ENCODE assay signal across 23 mouse cellular contexts in the genomic region with DNA sequence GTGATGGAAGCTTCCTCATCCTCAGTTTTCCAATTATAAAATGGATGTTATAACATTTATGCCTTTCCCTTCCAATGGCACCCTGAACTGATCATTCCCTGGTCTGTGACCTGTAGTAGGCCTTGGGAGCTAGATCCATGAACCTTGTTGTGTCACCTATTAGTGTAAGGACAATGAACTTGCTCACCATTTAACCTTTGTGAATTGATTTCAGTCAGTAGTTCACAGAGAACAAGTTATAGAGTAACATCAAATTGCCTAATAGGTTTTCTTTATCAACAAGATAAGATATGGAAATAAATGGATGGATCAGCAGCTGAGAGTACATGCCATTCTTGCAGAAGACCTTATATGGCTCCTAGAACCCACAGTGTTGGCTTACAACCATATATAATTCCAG. TPM values are rescaled to one million over a fixed set of nuclear protein-coding genes. Genes with fewer than 3 reads are reported as not detected.
"Had no signal": no experiment of that assay in that cellular context is flagged by ENCODE, and none has a peak within 500 bp of the region (broad histone marks: within the 10 kb centered on the region; RNA-seq: fewer than 3 reads in every experiment).

No protein-coding gene starts in this region.

- H3K4me3 ChIP-seq: neural tube, embryonic 15.5 days; stomach, embryonic 15.5 days had no signal

- H3K4me1 ChIP-seq: neural tube, embryonic 15.5 days; stomach, embryonic 15.5 days had no signal

- H3K9ac ChIP-seq: neural tube, embryonic 15.5 days; stomach, embryonic 15.5 days had no signal

- H3K27ac ChIP-seq: neural tube, embryonic 15.5 days; stomach, embryonic 15.5 days; stomach, postnatal 0 days had no signal

- H3K4me2 ChIP-seq: neural tube, embryonic 15.5 days; stomach, embryonic 15.5 days had no signal

- DNase-seq: retina, postnatal 1 day; right cerebral cortex, adult 18-20 months; right cerebral cortex, postnatal 14 days; right cerebral cortex, postnatal 25 days; right cerebral cortex, postnatal 4 days; spleen, adult 18-20 months; thymus, adult 18-20 months; thymus, adult 2 months; thymus, postnatal 14 days; thymus, postnatal 25 days; thymus, postnatal 36 days; thymus, postnatal 4 days had no signal

- H3K36me3 ChIP-seq: neural tube, embryonic 15.5 days; stomach, embryonic 15.5 days had no signal

- H3K27me3 ChIP-seq: neural tube, embryonic 15.5 days; stomach, embryonic 15.5 days had no signal

- H3K9me3 ChIP-seq: stomach, embryonic 15.5 days had no signal

RNA-seq across cellular contexts. Expression of gene Cyp3a16, which starts 38.5 kb away (rescaled TPM):
- total RNA-seq: neutrophil, adult 5-6 weeks had no signal
- polyA plus RNA-seq: neural tube, embryonic 14.5 days; neural tube, embryonic 15.5 days; small intestine, adult 2 months; spleen, adult 2 months; stomach, embryonic 14.5 days; testis, adult 2 months; thymus, adult 2 months; thymus, postnatal 0 days; urinary bladder, adult 2 months had no signal
